Mouse (Mus musculus): Measurements from ENCODE around the gene Pitpnc1. TPM values are rescaled to one million over a fixed set of nuclear protein-coding genes. Genes with fewer than 3 reads are reported as not detected.
A peak's percentile ranks its signal among the peaks of the same experiment; 100 is the strongest.

Gene Pitpnc1
- total RNA-seq, 2 experiments from 2014 or later = 61.1 to 64.3 TPM

DNA sequence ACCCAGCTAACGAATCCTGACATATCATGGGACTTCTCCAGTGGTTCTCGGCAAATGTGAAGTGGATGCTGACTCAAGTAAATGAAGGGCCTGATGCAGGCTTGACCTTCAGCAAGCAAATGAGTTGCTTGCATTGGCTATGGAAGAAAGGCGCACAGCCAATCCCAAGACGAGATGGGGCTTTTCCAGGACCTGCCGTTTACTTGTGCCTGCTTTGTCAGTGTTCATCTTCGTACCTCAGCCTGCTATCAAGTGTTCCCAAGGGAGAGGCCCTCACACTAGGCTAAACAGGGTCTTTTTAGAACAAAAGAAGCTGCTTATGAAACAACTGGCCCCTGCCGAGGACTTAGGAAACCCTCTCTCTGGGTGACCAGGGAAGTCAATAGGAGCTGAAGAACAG lies 120.7 kb downstream of the Pitpnc1 start:
- no peak for DNase-seq (ENCODE audit: low spot score in 2 of 2)
- intact Hi-C loops (cut with DNase I) = no loop called here

DNA sequence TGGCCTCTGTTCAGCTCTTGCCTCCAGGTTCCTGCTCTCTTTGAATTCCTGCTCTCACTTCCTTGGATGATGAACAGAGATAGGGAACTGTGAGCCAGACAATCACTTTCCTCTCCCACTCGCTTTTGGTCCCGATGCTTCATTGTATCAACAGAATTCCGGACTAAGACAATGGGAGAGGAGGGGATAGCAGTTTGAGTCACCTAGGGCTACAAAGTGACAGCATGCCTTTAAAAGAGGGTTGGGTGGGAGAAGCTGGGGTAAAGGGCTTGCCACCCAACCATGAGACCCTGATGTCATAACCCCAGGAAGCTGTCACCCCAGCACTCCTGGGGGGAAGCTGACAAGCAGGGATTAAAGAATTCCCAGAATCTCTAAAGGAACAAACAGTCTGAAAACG lies 127.5 kb downstream of the Pitpnc1 start:
- no peak for DNase-seq (ENCODE audit: low spot score in 2 of 2)
- intact Hi-C loops (cut with DNase I) = no loop called here

DNA sequence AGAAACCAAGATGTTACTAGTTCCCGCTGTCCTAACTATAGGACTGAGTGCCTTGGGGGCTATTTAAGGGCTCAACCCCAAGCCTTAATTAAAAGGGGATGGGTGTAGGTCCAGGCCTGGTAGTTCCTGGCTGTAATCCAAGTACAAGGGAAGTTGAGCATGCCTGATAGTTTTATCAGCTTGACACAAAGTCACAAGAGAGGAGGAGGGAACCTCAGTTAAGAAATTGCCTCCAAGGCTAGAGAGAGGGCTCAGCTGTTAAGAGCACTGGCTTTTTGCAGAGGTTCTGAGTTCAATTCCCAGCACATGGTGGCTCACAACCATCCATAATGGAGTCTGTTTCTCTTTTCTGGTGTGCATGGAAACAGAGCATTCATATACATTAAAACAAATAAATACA lies 128.1 kb downstream of the Pitpnc1 start:
- intact Hi-C loops (cut with DNase I) = no loop called here
- DNase-seq (ENCODE audit: low spot score in 2 of 2) = no peak

DNA sequence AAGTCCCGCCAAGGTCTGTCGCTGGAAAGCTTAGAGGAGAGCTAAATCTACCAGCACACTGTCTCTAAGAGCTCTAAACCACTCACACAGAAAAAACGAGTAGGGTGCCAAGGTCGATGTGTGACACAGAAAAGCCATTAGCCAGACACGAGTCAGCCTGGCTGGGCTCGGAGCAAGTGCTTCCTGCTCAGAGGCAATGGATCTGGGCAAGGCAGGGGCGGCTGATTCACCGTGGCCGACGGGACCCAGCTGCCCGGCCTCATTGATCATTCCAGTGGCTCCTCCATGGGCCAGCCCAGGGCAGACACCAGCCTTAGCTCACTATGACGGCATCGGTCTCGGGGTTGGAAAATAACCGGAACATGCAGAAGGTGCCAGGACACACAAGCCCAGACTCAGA lies 129.2 kb downstream of the Pitpnc1 start:
- no peak for DNase-seq (ENCODE audit: low spot score in 2 of 2)
- intact Hi-C loops (cut with DNase I) = no loop called here

GRCm38 (mm10) chr11:107340793-107341192 lies 129.7 kb downstream of the Pitpnc1 start:
- intact Hi-C loops (cut with DNase I) = no loop called here
- DNase-seq (ENCODE audit: low spot score in 2 of 2) = no peak

GRCm38 (mm10) chr11:107339224-107339805 lies 131.2 kb downstream of the Pitpnc1 start:
- DNase-seq (ENCODE audit: low spot score in 2 of 2) = no peak
- intact Hi-C loops (cut with DNase I) = no loop called here

DNA sequence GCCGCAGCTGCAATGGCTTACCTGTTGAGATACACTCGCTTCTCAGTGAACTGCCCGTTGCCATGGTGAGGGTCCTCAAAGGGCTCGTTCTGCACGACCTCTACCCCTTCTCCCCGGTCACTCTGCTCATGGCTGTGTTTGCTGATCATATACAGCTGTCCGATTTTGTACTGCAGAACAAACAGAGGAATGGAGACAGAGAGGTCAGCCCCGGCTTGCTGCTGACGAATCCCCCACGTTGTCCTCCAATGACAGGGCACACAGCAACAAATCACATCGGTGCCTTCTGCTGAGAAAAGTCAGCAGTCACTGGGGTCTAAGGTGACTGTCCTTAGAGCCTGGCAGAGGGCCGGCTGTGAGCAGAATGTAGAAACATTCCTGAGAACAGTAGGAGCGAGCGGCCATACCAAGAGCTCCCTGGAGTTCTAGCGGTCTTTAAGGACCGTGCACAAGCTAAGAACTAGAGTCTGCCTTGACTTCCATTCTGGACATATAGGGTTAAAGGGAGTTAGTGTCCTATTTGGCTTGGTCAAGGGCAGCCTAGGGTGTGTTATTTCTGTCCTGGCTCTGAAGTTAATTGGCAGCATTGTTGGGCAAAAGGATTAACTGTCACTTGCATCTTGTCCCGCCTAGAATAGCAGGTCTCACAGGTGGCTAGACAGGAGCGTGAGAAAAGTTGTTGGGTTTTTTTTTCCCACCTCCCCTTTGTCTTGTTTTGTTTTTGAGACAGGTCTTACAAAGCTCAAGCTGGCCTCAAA lies 132.9 kb downstream of the Pitpnc1 start:
- DNase-seq (ENCODE audit: low spot score in 2 of 2) = no peak

GRCm38 (mm10) chr11:107335756-107336155 lies 134.7 kb downstream of the Pitpnc1 start:
- no peak for DNase-seq (ENCODE audit: low spot score in 2 of 2)
- intact Hi-C loops (cut with DNase I) = no loop called here

More for the DNA sequence above, 132.9 kb downstream of the Pitpnc1 start:
- intact Hi-C loops (cut with DNase I) = no loop called here

DNA sequence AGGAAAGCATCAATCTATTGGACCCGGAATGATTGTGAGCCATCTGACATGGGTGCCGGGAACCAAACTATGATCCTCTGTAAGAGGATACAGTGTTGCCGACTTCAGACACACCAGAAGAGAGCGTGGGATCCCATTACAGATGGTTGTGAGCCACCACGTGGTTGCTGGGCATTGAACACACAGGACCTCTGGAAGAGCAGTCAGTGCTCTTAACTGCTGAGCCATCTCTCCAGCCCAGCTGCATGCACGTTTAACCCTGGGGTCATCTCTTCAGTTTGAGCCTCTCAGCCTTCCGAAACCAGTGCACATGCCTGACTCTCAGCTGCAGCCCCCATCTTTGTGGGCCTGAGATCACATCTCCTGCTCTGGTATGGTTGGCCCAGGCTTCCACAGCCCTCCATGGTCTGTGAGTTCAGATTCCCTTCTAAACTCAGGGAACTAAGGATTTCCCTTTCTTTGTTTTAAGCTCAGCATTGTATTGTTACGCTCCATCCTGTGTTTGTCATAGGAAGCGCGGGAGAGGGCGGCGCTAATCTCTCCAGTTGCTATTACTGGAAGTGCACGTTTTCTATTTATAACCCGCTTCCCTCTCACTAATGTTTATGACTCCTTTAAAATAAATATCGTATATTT lies 135.5 kb downstream of the Pitpnc1 start:
- intact Hi-C loops (cut with DNase I) = no loop called here
- no peak for DNase-seq (ENCODE audit: low spot score in 2 of 2)

GRCm38 (mm10) chr11:107332905-107333304 lies 137.6 kb downstream of the Pitpnc1 start:
- DNase-seq (ENCODE audit: low spot score in 2 of 2) = no peak
- intact Hi-C loops (cut with DNase I) = no loop called here

GRCm38 (mm10) chr11:107332332-107332731 lies 138.2 kb downstream of the Pitpnc1 start:
- intact Hi-C loops (cut with DNase I) = no loop called here
- DNase-seq (ENCODE audit: low spot score in 2 of 2) = no peak

DNA sequence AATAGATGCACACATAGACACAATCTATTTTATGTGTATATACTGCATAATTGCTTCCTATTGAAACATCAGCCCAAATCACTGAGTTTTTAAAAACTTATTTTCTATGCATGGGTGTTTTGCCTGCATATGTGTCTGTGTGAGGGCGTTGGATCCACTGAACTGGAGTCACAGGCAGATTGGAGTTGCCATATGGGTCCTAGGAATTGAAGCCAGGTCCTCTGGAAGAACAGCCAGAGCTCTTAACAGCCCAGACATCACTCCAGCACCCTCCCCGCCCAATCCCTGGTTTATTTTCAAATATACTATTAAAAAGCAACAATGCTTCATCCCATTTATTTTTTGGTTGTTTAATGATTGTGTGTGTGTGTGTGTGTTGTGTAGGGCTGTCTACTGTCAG lies 139.1 kb downstream of the Pitpnc1 start:
- intact Hi-C loops (cut with DNase I) = no loop called here

GRCm38 (mm10) chr11:107327326-107327725 lies 143.2 kb downstream of the Pitpnc1 start:
- DNase-seq (ENCODE audit: low spot score in 2 of 2) = no peak
- intact Hi-C loops (cut with DNase I) = loop anchor here (5.0 kb wide), 1 partner anchor 140 kb away; no protein-coding TSS in a partner anchor

More for the DNA sequence above, 139.1 kb downstream of the Pitpnc1 start:
- DNase-seq (ENCODE audit: low spot score in 2 of 2) = no peak

- intact Hi-C loops (cut with DNase I) = loop anchor here (5.0 kb wide), 1 partner anchor 141 kb away; no protein-coding TSS in a partner anchor
- DNase-seq (ENCODE audit: low spot score in 2 of 2) = peak in 1 of 2 experiments; percentile 76
These were observed 144.5 kb downstream of the Pitpnc1 start for GRCm38 (mm10) chr11:107325739-107326725.

GRCm38 (mm10) chr11:107325226-107325625 lies 145.3 kb downstream of the Pitpnc1 start:
- intact Hi-C loops (cut with DNase I) = loop anchor here (5.0 kb wide), 1 partner anchor 142 kb away; no protein-coding TSS in a partner anchor
- DNase-seq (ENCODE audit: low spot score in 2 of 2) = no peak

- no peak for DNase-seq (ENCODE audit: low spot score in 2 of 2)
- intact Hi-C loops (cut with DNase I) = no loop called here
These were observed 147.3 kb downstream of the Pitpnc1 start for GRCm38 (mm10) chr11:107323173-107323572.

DNA sequence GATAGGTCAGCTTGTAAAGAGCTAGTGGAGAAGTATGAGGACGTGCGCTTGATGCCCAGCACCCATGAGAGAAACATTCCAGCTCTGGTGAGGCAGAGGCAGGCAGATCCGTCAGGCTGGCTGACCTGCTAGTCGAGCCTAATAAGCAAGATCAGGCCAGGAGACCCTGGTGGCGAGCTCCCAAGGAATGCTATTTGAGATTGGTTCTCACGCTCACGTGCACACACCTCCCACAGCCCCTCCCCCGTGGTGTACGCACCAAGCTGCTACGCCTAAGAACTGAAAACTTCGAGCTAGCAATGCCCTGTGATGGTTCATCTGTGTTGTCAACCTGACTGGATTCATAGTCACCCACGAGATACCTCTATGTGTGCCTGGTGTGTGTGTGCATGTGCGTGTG lies 148.3 kb downstream of the Pitpnc1 start:
- intact Hi-C loops (cut with DNase I) = no loop called here
- DNase-seq (ENCODE audit: low spot score in 2 of 2) = no peak

GRCm38 (mm10) chr11:107321819-107322218 lies 148.7 kb downstream of the Pitpnc1 start:
- intact Hi-C loops (cut with DNase I) = no loop called here
- no peak for DNase-seq (ENCODE audit: low spot score in 2 of 2)

GRCm38 (mm10) chr11:107319861-107320260 lies 150.6 kb downstream of the Pitpnc1 start:
- no peak for DNase-seq (ENCODE audit: low spot score in 2 of 2)
- intact Hi-C loops (cut with DNase I) = no loop called here

All from left cerebral cortex, postnatal 14 days (tissue).